Mouse (Mus musculus) lung, embryonic 14.5 days (tissue): ENCODE measurements at regions not wholly inside any gene's neighbourhood (a gene's known extent, or its start where the extent isn't known, plus 50 kb on each side); places are given as distances from the start of the nearest gene placed in this dataset.
A peak's percentile ranks its signal among the peaks of the same experiment; 100 is the strongest.

Experiments used
- ATAC-seq: fragments of 200-750 bp; cut with Nextera tagmentation; 2 replicates; pipeline ENCODE4 v1.8.0; 2017; ENCODE audit warnings: mild to moderate bottlenecking, moderate TSS enrichment, moderate library complexity; ENCODE audit not compliant: insufficient read depth
- DNase-seq: peaks from one replicate; pipeline ENCODE4 v3.0.0-alpha.2; 2015
- H3K27ac ChIP-seq: fragments of 300-500 bp; sonication (generic); 2 replicates; pipeline ENCODE4 v1.5.1; 2014; ENCODE audit warnings: low read depth, mild to moderate bottlenecking, moderate library complexity
- H3K27me3 ChIP-seq: fragments of 300-500 bp; sonication (generic); 2 replicates; pipeline ENCODE4 v1.6.1; 2014; ENCODE audit warnings: low read length, control low read depth; ENCODE audit not compliant: insufficient read depth
- H3K36me3 ChIP-seq: fragments of 300-500 bp; sonication (generic); 2 replicates; pipeline ENCODE4 v1.6.1; 2014; ENCODE audit warnings: control low read depth; ENCODE audit not compliant: insufficient read depth
- H3K4me1 ChIP-seq: fragments of 300-500 bp; sonication (generic); 2 replicates; pipeline ENCODE4 v1.6.1; 2014; ENCODE audit warnings: antibody characterized with exemption, control low read depth; ENCODE audit not compliant: insufficient read depth
- H3K4me2 ChIP-seq: fragments of 300-500 bp; sonication (generic); 2 replicates; pipeline ENCODE4 v1.6.1; 2014; ENCODE audit warnings: mild to moderate bottlenecking
- H3K4me3 ChIP-seq: fragments of 300-500 bp; sonication (generic); 2 replicates; pipeline ENCODE4 v1.5.1; 2014; ENCODE audit warnings: low read depth, low read length
- H3K9ac ChIP-seq: fragments of 300-500 bp; sonication (generic); 2 replicates; pipeline ENCODE4 v1.6.1; 2014
- H3K9me3 ChIP-seq: fragments of 300-500 bp; sonication (generic); 2 replicates; pipeline ENCODE4 v1.6.1; 2016; ENCODE audit warnings: low read depth, low read length, control low read depth
- CTCF ChIP-seq: IDR thresholded peaks from 2 replicates; pipeline ENCODE4 v1.5.1; 2016; ENCODE audit warnings: antibody characterized with exemption, low read depth
- WGBS: fragments of 180-500 bp; shearing (Covaris S2); extraction: QIAGEN DNeasy Blood & Tissue Kit; methylation state at CpG from one replicate; pipeline ENCODE4 v1.1.7; 2014; 5-methylcytosine and 5-hydroxymethylcytosine counted together

GRCm38 (mm10) chr15:59148531-59148930, 259.4 kb downstream of the Gm49356 start:
- H3K27ac ChIP-seq = no peak overlapping the region
- no peak for ATAC-seq
- 81% methylated on average over 5 of the region's 5 CpGs for WGBS

GRCm38 (mm10) chr15:59151506-59151905, 262.4 kb downstream of the Gm49356 start:
- ATAC-seq = no peak
- H3K4me1 ChIP-seq = 0 out of 2 replicates have a peak, but pooled peaks cover 13% of the 10 kb centered on the region
- H3K27me3 ChIP-seq = no peaks in the 10 kb centered on the region
- TF ChIP-seq CTCF = no peak
- no peak overlapping the region for H3K9ac ChIP-seq
- H3K27ac ChIP-seq = no peak overlapping the region
- no peak overlapping the region for H3K4me3 ChIP-seq
- no peak for DNase-seq
- H3K9me3 ChIP-seq = no peaks in the 10 kb centered on the region
- WGBS = 81% methylated on average over 5 of the region's 5 CpGs
- H3K36me3 ChIP-seq = no peaks in the 10 kb centered on the region
- no peak overlapping the region for H3K4me2 ChIP-seq

More at GRCm38 (mm10) chr15:59148531-59148930, 259.4 kb downstream of the Gm49356 start:
- 0 out of 2 replicates have a peak, but pooled peaks cover 8% of the 10 kb centered on the region for H3K4me1 ChIP-seq
- H3K36me3 ChIP-seq = no peaks in the 10 kb centered on the region
- no peak overlapping the region for H3K4me2 ChIP-seq
- no peak for DNase-seq
- no peaks in the 10 kb centered on the region for H3K27me3 ChIP-seq
- H3K4me3 ChIP-seq = no peak overlapping the region
- H3K9ac ChIP-seq = no peak overlapping the region
- H3K9me3 ChIP-seq = no peaks in the 10 kb centered on the region
- TF ChIP-seq CTCF = no peak

DNA sequence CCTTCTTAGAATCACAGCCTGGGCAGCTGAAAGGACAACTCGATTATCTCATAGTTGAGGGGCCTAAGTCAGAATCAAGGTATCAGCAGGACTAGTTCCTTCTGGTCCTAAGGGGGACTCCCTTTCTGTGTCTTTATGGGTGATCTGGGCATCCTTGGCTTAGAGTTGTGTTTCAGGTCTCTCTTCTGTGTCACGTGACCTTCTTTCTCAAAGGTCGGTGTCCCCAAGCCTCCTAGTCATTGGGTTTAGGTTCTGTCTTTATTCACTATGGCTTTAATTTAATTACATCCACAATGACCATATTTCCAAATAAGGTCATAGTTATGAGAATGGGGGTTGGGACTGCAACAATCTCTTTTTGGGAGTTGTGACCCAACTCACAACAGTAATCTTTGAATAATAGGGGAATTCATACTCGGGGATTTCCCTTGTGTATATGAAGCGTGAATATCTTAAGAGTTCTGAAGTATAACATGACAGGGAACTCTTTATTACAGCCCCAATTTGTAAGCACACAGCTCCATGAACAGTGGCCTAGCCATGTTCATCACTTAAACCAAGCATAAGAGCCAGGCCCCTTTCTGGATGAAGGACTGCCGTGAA, 263.8 kb downstream of the Gm49356 start:
- Histone ChIP-seq H3K27ac (no peak overlapping the region), H3K4me1 (0 out of 2 replicates have a peak, but pooled peaks cover 5% of the 10 kb centered on the region), H3K27me3 (no peaks in the 10 kb centered on the region), H3K36me3 (no peaks in the 10 kb centered on the region), H3K9me3 (no peaks in the 10 kb centered on the region), H3K9ac (no peak overlapping the region), H3K4me3 (no peak overlapping the region), H3K4me2 (no peak overlapping the region)
- ATAC-seq (no peak), DNase-seq (no peak)
- 95% methylated on average over 6 of the region's 6 CpGs for WGBS
- no peak for TF ChIP-seq CTCF

DNA sequence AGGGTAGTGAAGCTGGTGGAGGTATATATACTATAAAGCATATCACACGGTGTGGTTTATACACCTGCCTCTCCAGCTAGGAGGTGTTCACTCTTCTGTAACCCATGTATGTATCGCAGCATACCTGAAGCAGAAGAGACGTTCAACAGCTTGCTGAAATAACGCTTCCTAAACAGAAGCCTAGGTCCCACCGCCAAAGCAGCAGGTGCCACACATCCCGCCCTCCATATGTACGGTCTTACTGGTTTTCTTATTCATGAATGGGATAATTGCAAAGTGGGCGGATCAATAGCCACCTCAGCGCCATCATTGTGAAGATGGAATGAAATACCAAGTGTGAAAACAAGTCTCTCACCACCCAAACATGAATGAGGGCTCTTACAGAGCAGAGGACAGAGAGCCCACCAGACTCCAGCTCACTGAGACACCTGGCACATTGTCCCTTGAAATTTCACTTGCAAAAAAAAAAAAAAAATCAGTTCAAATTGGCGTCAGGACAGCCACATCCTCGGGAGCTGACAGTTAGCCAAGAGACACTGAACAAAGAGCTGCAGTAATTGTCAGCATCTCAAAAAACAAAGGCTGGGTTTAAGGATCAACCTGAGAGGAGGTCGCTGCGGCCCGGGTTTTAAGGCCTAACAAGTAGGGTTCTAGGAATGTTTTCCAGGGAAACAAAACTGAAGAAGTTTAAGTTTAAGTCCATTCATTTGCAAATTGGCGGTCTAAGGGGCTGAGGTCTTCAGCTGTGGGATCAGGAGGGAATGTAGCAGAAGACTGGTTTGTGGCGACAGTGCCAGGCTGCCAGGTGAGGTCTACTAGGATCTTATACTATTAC, 264.5 kb downstream of the Gm49356 start:
- ATAC-seq (no peak), DNase-seq (no peak)
- no peak for TF ChIP-seq CTCF
- H3K36me3 ChIP-seq = no peaks in the 10 kb centered on the region
- H3K4me2 ChIP-seq = no peak overlapping the region
- H3K9ac ChIP-seq = no peak overlapping the region
- 69% methylated on average over 16 of the region's 16 CpGs for WGBS
- H3K4me1 ChIP-seq = 0 out of 2 replicates have a peak, but pooled peaks cover 5% of the 10 kb centered on the region
- H3K27ac ChIP-seq = no peak overlapping the region
- no peaks in the 10 kb centered on the region for H3K9me3 ChIP-seq
- no peak overlapping the region for H3K4me3 ChIP-seq
- no peaks in the 10 kb centered on the region for H3K27me3 ChIP-seq

DNA sequence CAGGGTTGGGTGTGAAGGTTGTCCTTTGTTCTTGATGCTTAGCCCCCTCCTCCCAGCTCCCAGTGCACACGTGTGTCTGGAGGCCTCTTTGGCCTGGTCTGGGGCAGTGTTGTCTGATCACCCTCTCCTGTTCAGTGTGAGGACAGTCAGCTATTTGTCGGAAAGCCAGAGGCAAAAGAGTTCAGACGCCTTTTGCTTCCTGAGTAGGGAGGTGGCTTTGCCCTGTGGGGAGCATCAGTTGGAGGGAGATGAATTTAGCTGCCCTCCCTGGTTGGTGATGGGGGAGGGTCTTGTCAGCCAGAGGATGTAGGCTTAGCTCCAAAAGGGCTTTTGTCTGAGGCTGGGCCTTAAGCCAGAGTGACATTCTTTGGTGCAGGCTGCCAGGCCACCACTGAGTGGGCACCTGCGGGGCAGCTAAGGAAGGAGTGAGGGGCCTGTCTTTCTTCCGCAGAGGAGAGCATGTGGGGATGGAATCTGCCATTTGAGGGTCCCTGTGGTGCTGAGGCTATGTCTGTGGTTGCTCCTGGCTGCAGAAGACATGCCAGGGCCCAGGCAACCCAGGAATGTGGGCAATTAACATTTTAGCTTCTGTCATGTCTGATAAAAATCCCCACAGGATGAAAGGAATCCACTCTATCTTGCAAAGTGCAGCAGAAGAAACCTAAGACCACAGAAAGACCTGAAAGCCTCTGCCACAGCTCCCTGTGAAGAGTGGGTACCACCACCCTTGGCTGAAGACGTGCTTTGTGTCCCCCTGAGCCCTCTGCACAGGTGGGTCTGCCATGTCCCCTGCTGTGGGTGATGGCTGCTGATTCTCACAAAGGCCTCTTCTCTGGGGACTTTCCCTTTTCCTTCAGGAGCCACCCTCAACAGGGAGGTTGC, 265.6 kb downstream of the Gm49356 start:
- 0 out of 2 replicates have a peak, but pooled peaks cover 5% of the 10 kb centered on the region for H3K4me1 ChIP-seq
- H3K9me3 ChIP-seq = no peaks in the 10 kb centered on the region
- TF ChIP-seq CTCF = no peak
- H3K9ac ChIP-seq = no peak overlapping the region
- peak; percentile 36 for DNase-seq
- no peaks in the 10 kb centered on the region for H3K27me3 ChIP-seq
- ATAC-seq = peak; percentile 24; the same call in 1 of the 2 replicates
- WGBS = 30% methylated on average over 6 of the region's 6 CpGs
- no peak overlapping the region for H3K27ac ChIP-seq
- no peak overlapping the region for H3K4me2 ChIP-seq
- no peaks in the 10 kb centered on the region for H3K36me3 ChIP-seq
- H3K4me3 ChIP-seq = no peak overlapping the region

- Histone ChIP-seq H3K9me3 (no peaks in the 10 kb centered on the region), H3K9ac (no peak overlapping the region), H3K36me3 (no peaks in the 10 kb centered on the region), H3K4me1 (0 out of 2 replicates have a peak, but pooled peaks cover 5% of the 10 kb centered on the region), H3K27ac (no peak overlapping the region), H3K27me3 (no peaks in the 10 kb centered on the region), H3K4me2 (no peak overlapping the region), H3K4me3 (no peak overlapping the region)
- DNase-seq = no peak
- ATAC-seq = no peak
- TF ChIP-seq CTCF = no peak
Observed at GRCm38 (mm10) chr15:59155289-59155623, 266.2 kb downstream of the Gm49356 start.
